Mouse (Mus musculus) kidney, postnatal 0 days (tissue): ENCODE results near the gene Csad. TPM values are rescaled to one million over a fixed set of nuclear protein-coding genes. Genes with fewer than 3 reads are reported as not detected.
A peak's percentile ranks its signal among the peaks of the same experiment; 100 is the strongest.

Source experiments
- ATAC-seq: fragments of 200-750 bp; cut with Nextera tagmentation; replicated peaks from 2 replicates; pipeline ENCODE4 v1.8.0; 2017; ENCODE audit warnings: low read depth, moderate number of reproducible peaks, moderate TSS enrichment, moderate library complexity; ENCODE audit not compliant: low FRiP score
- DNase-seq: peaks from one replicate; pipeline ENCODE4 v3.0.0-alpha.2; 2016; ENCODE audit warnings: low spot score
- H3K27ac ChIP-seq: fragments of 300-500 bp; sonication (generic); 2 replicates; pipeline ENCODE4 v1.5.1; 2014; ENCODE audit warnings: mild to moderate bottlenecking
- H3K27me3 ChIP-seq: fragments of 300-500 bp; sonication (generic); 2 replicates; pipeline ENCODE4 v1.6.1; 2014; ENCODE audit warnings: low read length, mixed read lengths; ENCODE audit not compliant: insufficient read depth
- H3K36me3 ChIP-seq: fragments of 300-500 bp; sonication (generic); 2 replicates; pipeline ENCODE4 v1.6.1; 2014; ENCODE audit warnings: low read length, mixed read lengths; ENCODE audit not compliant: insufficient read depth
- H3K4me1 ChIP-seq: fragments of 300-500 bp; sonication (generic); replicated peaks from 2 replicates; pipeline ENCODE4 v1.6.1; 2014; ENCODE audit warnings: antibody characterized with exemption, low read length, mixed read lengths; ENCODE audit not compliant: insufficient read depth
- H3K4me2 ChIP-seq: fragments of 300-500 bp; sonication (generic); 2 replicates; pipeline ENCODE4 v1.6.1; 2014; ENCODE audit warnings: mild to moderate bottlenecking, low read length, moderate library complexity, mixed read lengths
- H3K4me3 ChIP-seq: fragments of 300-500 bp; sonication (generic); replicated peaks from 2 replicates; pipeline ENCODE4 v1.5.1; 2014; ENCODE audit warnings: low read depth, low read length
- H3K9ac ChIP-seq: fragments of 300-500 bp; sonication (generic); 2 replicates; pipeline ENCODE4 v1.6.1; 2014; ENCODE audit warnings: low read depth, low read length
- H3K9me3 ChIP-seq: fragments of 300-500 bp; sonication (generic); replicated peaks from 2 replicates; pipeline ENCODE4 v1.6.1; 2016; ENCODE audit warnings: low read length, inconsistent platforms, mixed read lengths
- CTCF ChIP-seq: IDR thresholded peaks from 2 replicates; pipeline ENCODE4 v1.5.1; 2016; ENCODE audit warnings: antibody characterized with exemption, low read depth, mild to moderate bottlenecking, moderate library complexity
- WGBS: fragments of 180-500 bp; shearing (Covaris S2); extraction: QIAGEN DNeasy Blood & Tissue Kit; methylation state at CpG from one replicate; pipeline ENCODE4 v1.1.7; 2014; 5-methylcytosine and 5-hydroxymethylcytosine counted together
- polyA plus RNA-seq: library from polyadenylated mRNA; unstranded; fragments of >200 nt; fragmentation: Nextera tagmentation; extraction: Ambion mirVana; gene quantifications from 2 replicates; pipeline ENCODE4 v1.2.1, GENCODE M21; 2015

The Csad gene
- polyA plus RNA-seq, 1 experiment from 2014 or later: 142 TPM

- no peak overlapping the region for H3K4me2 ChIP-seq
- no peak for DNase-seq
- no peaks in the 10 kb centered on the region for H3K9me3 ChIP-seq
- 75% methylated on average over 7 of the region's 7 CpGs for WGBS
- no peak for ATAC-seq
- TF ChIP-seq CTCF: no peak
- H3K27me3 ChIP-seq: no peaks in the 10 kb centered on the region
- 0 out of 2 replicates have a peak, but pooled peaks cover 5% of the 10 kb centered on the region for H3K36me3 ChIP-seq
- H3K4me1 ChIP-seq: no peaks in the 10 kb centered on the region
- H3K4me3 ChIP-seq: no peak overlapping the region
- H3K27ac ChIP-seq: no peak overlapping the region
- no peak overlapping the region for H3K9ac ChIP-seq
Measured at GRCm38 (mm10) chr15:102176571-102177316, 27.8 kb downstream of the Csad start.

DNA sequence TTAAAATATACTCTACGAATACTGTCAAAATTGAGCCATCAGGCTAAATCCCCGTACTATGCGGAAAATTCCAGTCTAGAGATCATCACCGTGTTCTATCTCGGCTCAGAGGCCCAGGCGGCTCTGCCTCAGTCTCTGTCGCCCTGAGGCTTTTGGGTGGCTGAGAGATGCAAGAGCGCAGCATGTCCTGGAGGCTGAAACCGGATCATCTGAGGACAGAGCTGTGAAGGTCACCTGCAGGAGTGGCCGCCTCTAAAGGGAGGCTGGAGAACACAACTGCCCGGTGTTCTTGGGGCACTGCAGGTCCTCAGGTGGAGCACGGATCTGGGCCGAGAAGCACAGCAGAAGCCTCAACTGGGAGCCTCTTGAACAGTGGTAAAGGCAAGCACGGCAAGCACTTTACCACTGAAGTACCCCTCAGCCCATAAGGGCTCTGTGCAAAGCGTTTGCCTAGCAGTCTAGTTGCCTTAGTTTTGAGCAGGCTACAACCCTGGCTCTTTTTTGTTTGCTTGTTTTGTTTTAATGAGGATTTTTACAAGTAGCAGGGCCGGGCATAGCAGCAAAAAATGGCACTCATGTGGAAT is 28.7 kb downstream of the Csad start:
- TF ChIP-seq CTCF: no peak
- H3K27ac ChIP-seq: no peak overlapping the region
- no peaks in the 10 kb centered on the region for H3K27me3 ChIP-seq
- no peak for ATAC-seq
- 80% methylated on average over 16 of the region's 16 CpGs for WGBS
- H3K36me3 ChIP-seq: 0 out of 2 replicates have a peak, but pooled peaks cover 5% of the 10 kb centered on the region
- H3K9me3 ChIP-seq: no peaks in the 10 kb centered on the region
- no peak overlapping the region for H3K4me3 ChIP-seq
- no peak overlapping the region for H3K4me2 ChIP-seq
- H3K4me1 ChIP-seq: no peaks in the 10 kb centered on the region
- no peak overlapping the region for H3K9ac ChIP-seq
- DNase-seq: no peak

DNA sequence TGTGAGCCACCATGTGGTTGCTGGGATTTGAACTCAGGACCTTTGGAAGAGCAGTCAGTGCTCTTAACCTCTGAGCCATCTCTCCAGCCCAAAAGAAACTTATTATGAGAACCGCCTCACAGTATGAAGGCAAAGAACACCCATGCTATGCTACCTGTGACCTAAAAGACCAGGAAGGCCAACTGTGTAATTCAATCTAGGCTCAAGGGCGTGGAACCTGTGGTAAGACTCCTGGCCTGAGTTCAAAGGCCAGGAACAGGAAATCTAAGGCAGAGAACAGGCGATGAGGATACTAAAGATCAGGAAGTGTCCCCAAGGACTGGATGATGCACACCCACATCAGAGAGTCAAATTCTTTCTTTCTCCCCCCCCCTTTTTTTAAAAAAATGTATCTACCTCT is 30.9 kb downstream of the Csad start:
- H3K27ac ChIP-seq: no peak overlapping the region
- no peak overlapping the region for H3K4me2 ChIP-seq
- H3K9ac ChIP-seq: no peak overlapping the region
- DNase-seq: no peak
- H3K36me3 ChIP-seq: 0 out of 2 replicates have a peak, but pooled peaks cover 5% of the 10 kb centered on the region
- 66% methylated on average over 3 of the region's 3 CpGs for WGBS
- TF ChIP-seq CTCF: no peak
- no peak for ATAC-seq
- H3K27me3 ChIP-seq: no peaks in the 10 kb centered on the region
- H3K4me1 ChIP-seq: no peaks in the 10 kb centered on the region
- H3K9me3 ChIP-seq: no peaks in the 10 kb centered on the region
- no peak overlapping the region for H3K4me3 ChIP-seq

GRCm38 (mm10) chr15:102169064-102169463 is 35.5 kb downstream of the Csad start:
- DNase-seq: no peak
- peaks cover 7% of the 10 kb centered on the region; the same call in 1 of the 2 replicates for H3K4me1 ChIP-seq
- WGBS: 33% methylated on average over 2 of the region's 2 CpGs
- H3K27ac ChIP-seq: no peak overlapping the region
- H3K27me3 ChIP-seq: no peaks in the 10 kb centered on the region
- H3K36me3 ChIP-seq: no peaks in the 10 kb centered on the region
- no peak for TF ChIP-seq CTCF
- ATAC-seq: no peak
- H3K4me2 ChIP-seq: no peak overlapping the region
- no peaks in the 10 kb centered on the region for H3K9me3 ChIP-seq
- no peak overlapping the region for H3K9ac ChIP-seq
- no peak overlapping the region for H3K4me3 ChIP-seq

GRCm38 (mm10) chr15:102167620-102168021 is 36.9 kb downstream of the Csad start:
- no peak overlapping the region for H3K4me2 ChIP-seq

DNA sequence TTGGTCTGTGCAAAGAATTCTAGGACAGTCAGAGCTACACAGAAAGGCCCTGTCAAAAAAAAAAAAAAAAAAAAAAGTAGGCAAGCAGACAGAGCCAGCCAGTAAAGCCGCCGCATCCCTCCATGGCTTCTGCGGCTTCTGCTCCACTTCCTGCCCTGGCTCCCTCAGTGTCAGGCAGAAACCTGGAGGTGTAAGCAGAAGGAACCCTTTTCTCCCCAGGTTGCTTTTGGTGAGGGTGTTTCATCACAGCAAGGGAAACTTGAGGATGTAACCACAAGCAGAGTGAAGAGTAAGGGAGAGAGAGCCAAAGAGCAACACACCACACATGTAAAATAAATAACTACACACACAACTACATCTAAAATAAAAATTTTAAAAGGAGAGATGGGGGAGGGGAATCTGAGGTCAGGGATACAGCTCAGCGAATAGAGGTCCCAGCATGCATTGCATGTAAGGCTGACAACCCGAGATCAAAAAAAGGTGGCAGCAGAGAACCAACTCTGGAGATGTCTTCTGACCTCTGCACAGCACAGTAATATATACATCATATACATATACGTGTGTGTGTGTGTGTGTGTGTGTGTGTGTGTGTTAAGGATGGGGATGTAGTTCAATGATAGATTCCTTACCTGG is 38.9 kb downstream of the Csad start:
- no peak for DNase-seq
- H3K36me3 ChIP-seq: no peaks in the 10 kb centered on the region
- no peak for TF ChIP-seq CTCF
- 33% methylated on average over 6 of the region's 6 CpGs for WGBS
- ATAC-seq: no peak
- H3K4me2 ChIP-seq: no peak overlapping the region
- no peaks in the 10 kb centered on the region for H3K9me3 ChIP-seq
- no peak overlapping the region for H3K9ac ChIP-seq
- peaks cover 7% of the 10 kb centered on the region; the same call in 1 of the 2 replicates for H3K4me1 ChIP-seq
- H3K4me3 ChIP-seq: no peak overlapping the region
- no peak overlapping the region for H3K27ac ChIP-seq
- H3K27me3 ChIP-seq: no peaks in the 10 kb centered on the region

More at GRCm38 (mm10) chr15:102167620-102168021, 36.9 kb downstream of the Csad start:
- H3K4me3 ChIP-seq: no peak overlapping the region
- TF ChIP-seq CTCF: no peak
- H3K27ac ChIP-seq: peak overlapping the region; percentile 42; the same call in 1 of the 2 replicates
- ATAC-seq (peak; percentile 74), DNase-seq (peak; percentile 89)
- H3K36me3 ChIP-seq: no peaks in the 10 kb centered on the region
- no peaks in the 10 kb centered on the region for H3K27me3 ChIP-seq
- H3K9ac ChIP-seq: no peak overlapping the region
- no peaks in the 10 kb centered on the region for H3K9me3 ChIP-seq
- 11% methylated on average over 6 of the region's 6 CpGs for WGBS
- peaks cover 7% of the 10 kb centered on the region; the same call in 1 of the 2 replicates for H3K4me1 ChIP-seq
